Mouse (Mus musculus) R1 (cell line): ENCODE results near the gene Lhx5.
A peak's percentile ranks its signal among the peaks of the same experiment; 100 is the strongest.

Source experiments
- DNase-seq: peaks from one replicate; pipeline ENCODE4 v3.0.0-alpha.2; 2018; ENCODE audit warnings: low read depth, low spot score

Lhx5 gene

DNA sequence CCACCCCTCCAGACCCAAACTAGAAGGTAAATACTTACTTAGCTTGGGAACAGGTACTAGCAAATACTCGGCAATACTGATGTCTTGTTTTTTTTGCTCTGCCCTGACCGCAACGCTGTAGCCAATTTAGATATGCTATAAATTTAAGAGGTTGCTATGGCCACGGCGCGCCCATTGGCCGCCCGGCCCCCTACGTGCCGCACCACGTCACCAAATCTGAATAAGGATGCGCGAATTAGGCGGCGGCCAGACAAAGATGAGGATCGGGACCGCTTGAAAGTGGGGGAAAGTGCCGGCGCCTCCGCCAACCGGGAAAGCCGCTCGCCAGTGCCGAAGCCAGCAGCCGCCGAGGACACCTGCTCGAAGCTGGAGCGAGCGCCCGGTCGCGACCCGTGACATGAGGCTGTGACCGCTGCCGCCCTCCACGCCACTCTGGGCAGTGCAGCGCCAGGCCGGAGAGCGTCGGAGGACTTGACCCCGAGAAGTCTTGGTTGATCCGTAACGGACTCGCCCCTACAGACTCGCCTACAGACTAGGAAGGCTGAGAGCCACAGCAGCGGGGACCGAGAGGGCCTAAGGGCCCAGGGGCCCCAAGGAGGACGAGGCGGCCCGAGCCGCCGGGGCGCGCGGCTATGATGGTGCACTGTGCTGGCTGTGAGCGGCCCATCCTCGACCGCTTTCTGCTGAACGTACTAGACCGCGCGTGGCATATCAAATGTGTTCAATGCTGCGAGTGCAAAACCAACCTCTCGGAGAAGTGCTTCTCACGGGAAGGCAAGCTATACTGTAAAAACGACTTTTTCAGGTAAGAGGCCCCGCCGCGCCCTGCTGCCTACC, at the start of gene Lhx5:
Gene Lhx5 (plus strand): TSS at position 51 of the 837 bp plus-strand sequence.
- peak; percentile 72 for DNase-seq

DNA sequence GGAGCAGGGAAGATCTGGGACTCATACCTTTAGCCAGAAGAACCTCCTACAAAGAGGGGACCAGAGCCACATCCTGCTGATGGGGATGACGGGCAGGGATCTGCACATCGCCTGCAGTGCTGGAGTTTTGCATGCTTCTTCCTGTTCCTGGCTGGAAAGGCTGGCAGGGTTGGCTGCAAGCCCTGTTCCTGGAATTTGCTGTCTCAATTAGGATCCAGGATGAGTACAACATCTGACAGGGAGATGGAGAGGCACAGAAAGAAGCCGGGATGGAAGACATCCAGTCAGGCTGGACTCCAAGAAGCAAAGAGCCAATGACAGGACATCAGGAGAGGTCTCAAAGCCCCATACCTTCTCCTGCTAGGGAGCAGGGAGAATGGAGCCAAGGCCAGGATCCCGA, 45.1 kb upstream of the Lhx5 start:
- no peak for DNase-seq

DNA sequence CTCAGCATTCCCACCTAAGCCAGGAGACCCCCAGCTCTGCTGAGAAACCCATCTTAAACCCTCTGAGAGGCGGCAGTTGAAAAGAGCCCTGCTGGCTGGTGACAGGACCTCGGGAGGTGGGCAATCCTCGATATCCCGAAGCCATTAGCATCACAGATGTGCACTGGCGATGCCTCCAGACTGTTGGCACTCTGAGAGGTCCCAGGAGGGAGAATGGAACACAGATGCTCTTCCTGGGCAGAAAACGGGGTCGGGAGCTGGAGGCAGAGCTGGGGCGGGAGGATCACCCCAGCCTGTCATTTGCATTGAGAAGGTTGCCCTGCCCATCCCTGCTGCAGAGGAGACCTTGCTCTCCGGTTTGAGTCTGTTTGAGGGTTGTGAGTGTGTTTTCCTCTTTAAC, 42.7 kb upstream of the Lhx5 start:
- no peak for DNase-seq

DNA sequence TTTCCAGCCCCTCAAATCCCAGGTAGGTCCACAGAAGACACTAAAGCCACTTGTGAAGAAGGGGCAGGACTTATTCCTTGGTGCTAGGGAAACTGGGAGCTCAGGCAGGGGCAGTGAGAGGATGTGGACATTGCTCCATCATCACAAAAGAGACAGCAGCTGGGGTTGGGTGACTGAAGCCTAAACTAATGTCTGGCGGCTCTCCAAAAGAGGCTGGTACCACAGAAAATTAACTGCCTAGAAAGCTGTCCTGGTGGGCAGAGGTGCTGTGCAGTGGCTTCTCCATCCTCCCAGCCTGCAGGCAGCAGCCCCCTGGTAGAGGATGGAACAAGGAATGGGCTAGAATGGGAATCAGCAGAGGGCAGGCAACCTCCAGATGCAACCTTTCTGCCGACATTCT, 41.5 kb upstream of the Lhx5 start:
- DNase-seq: no peak

DNA sequence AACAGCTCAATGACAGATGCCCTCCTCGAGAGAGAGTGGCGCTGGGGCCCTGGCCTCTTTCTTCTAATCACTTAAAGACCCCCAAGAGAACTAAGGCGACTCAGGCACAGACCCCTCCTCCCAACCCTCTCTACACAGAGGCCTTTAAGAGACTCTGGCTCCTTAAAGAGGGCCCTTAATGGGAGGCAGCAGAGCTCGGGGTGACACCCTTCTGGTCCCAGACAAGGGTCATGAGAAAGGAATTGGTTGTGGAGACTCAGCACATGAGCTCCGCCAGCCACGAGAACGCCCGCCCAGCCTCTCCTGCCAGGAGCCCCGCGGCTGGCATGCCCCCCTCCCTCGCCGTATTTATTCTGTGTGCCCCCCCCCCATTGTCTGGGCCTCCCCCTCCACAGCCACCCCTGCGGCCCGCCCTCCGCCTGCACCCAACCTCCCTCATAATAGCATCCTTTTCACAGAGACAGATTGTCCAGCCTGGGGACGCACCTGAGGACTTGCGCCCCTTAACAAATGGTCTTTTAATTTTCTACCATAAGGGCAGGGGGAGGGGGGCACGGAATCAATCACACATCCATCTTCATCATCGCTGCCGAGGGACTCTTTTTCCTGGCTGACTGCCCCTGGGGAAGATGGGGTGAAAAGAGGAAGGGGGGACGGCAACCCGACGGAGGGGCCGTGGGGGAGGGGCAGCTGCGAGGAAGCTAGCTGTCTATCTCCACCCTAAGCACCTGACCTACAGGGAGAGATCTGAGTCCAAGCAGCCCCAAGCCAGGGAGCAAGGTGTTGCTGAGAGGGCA, 37.4 kb upstream of the Lhx5 start:
- no peak for DNase-seq

DNA sequence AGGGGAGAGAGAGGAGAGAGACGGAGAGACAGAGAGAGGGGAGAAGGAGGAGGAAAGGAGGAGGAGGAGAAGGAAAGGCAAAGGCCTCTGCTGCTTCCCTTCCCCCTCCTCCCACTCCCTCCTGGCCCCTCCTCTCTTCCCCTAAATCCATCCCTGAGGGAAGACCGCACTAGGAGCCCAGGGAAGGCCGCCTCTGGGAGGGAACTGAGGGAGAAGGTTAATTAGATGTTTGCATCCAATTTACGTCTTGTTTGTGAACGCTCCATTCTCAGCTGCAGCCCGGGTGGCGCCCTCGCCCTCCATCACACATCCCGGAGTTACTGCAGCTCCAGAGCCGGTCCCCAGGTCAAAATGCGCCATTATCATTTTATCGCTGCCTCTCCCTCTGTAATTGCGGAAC, 33.5 kb upstream of the Lhx5 start:
- no peak for DNase-seq

DNA sequence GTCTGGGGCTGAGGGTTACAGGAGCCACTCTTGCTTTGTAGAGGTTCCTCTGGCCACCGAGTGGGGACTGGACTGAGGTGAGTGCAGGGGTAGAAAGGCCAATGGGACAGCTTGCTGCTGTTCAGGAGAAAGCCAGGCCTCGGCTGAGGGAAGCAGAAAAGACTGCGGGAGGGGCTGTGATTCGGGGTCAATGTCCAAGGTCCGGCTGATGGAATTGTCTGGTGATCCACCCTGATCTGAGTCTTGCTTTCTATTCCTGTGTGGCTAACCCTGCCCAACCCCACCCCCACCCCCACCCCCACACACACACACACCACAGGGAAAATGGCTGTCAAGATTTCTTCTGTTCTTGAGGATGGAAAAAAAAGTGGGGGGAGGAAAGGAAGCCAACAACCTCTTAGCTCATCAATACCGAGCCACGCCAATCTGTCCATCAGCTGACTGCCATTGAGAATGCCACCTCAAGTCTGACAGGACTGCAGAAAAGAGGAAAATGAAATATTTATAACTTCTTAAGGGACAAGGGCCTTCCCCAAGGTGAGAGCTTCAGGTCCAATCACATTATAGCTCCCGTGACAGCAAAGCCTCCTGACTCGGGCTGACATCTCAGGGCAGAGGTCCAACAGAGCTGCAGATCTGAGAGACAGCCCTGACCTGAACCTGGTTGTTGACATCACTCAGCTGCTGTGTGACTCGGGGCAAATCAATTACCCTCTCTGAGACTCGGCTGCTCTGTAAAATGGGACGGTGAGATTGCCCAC, 26.5 kb upstream of the Lhx5 start:
- DNase-seq: no peak

DNA sequence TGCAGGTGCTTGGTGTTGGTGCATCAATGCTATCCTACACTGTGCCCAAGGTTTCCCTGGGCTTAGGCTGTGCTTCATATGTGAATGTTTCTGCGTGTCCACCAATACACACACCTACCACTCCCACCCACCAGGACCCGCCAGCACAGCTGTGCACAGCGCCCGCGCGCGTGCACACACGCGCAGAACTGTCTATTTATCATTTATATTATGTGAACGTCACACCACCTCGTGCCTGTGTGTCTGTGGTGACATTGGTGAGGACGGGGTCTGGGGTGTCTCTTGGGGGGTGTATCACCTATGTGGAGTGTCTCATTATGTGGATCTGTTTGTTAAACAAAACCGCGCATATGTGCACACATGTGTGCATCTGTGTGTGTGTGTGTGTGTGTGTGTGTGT, 22.6 kb upstream of the Lhx5 start:
- no peak for DNase-seq

DNA sequence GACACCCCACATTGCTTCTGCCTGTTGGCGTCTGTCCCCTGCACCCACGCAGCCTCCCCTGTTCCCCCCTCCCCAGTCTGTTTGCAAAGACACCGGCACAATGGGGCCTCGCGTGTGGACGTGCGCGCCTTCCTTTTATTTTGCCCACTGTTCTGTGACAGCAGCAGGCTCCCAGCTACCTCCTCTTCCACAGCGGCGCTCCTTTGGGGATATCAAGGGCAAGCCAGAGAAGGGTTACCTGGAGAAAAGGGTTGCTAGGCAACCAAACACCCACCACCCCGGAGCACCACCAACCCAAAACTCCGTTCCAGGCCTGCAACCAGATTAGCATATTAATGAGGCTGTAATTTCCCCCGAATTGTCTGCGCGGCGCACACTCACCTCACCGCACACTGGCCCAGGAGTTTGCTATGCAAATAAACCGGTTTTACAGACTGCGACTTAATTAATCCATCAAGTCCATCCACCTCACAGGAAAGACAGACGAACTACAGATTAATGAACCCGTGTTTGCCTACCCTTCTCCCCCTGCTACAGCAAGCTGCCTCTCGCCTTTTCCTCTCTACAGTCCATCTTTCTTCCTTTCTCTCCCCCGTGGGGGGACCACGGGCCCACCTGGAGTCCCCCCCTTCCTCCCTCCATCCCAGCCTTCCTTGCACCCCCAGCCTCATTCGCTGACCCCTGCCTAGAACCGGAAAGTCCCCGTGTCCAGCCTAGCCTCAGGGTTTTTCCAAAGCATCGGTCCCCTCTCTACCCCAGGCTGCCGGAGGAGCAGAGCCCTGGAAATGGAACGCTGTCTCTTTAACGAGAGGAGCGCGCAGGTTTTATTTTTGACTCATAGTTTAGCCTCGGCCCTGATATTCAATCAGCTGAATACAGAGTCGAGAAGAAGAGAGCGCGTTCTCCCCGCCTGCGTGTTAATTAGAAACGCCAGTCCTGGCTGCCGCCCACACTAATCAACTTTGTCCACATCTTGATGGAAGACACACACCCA, 21.8 kb upstream of the Lhx5 start:
- peak; percentile 88 for DNase-seq

DNA sequence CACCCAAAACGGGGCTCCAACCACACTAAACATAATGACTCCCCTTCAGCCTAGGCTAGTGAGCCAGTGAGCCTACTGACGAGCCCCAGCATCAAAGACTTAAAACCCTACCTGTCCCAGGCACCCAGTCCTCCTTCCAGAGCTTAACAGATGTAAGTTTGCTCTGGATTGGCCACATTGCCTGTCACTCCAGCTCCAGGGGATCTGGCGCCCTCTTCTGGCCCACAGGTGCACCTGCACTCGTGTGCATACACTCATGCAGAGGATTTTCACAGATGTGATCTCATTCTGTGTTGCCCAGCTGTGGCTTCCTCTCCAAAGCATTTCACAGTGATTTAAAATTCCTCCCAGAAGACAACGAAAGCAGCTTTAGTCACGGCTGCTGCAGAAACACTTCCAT, 18.1 kb upstream of the Lhx5 start:
- DNase-seq: peak; percentile 54

DNA sequence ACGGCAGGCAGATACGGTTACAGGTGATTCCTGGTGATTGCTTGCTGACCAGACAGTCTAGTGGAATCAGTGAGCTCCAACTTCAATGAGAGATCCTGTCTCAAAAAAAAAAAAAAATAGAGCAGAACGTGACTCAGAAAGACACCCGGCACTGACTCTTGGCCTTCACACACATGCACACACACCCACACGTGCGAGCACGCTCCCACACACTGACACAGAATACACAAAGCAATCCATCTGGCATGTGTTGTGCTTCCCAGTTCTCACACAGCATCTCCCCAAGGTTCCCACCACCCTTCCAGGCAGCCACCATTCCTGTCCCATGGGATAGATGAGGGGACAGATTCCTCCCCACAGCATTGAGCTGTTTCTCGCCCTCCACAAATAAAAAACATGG, 11.4 kb upstream of the Lhx5 start:
- DNase-seq: no peak

DNA sequence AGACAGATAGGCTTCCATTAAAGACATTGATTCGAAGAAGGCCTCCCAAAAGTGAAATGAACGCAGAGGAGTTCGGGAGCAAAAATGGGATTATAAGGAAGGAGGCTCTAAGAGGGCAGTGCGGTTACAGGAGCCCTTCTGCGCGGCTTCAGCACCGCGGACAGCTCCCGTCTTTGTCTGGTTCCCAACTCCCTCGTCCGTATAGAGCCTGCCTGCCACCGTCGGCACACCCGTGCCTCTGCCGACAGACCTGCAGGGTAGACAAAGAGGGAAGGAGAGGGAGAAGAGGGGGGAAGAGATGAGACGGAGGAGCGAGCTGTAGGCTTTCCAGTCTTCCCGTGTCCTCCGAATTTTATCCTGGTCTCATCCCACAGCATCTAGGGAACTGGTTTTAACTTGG, 7.5 kb upstream of the Lhx5 start:
- DNase-seq: peak; percentile 88

DNA sequence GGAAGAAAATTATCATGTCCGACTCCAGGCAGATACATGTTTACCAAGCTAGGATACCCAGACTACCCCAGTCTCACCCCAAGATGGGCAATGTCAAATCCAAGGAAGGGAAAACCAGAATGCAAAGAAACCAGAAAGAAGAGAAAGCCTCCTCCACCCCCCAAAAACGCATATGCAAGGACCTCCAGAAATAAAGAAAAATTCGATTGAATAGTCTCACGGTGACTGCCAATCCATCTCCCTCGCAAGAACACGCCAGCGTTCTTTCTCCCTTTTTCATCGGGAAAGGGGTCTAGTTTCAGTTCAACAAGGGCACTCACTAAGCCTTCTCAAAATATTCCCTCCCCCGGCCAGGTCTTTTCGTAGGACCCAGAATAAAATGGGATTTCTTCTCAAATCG, 6.8 kb upstream of the Lhx5 start:
- DNase-seq: no peak

DNA sequence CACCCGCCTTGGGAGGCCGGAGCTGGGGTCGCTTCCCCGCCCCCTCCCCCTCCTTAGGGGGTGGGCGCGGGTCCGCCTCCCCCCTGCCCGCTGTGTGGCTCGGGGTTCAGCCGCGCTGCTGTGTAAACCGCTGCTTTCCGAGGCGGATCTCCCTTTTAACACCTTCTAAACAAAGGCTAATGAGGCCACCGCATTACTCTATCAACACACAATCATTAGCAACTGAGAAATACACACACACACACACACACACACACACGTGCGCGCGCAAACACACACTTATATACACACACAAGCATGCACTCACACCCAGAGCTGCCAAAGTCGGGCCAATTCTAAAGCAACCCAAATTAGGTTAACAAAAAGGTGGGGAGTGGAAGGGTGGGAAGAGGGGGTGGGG, 5.8 kb upstream of the Lhx5 start:
- DNase-seq: no peak

DNA sequence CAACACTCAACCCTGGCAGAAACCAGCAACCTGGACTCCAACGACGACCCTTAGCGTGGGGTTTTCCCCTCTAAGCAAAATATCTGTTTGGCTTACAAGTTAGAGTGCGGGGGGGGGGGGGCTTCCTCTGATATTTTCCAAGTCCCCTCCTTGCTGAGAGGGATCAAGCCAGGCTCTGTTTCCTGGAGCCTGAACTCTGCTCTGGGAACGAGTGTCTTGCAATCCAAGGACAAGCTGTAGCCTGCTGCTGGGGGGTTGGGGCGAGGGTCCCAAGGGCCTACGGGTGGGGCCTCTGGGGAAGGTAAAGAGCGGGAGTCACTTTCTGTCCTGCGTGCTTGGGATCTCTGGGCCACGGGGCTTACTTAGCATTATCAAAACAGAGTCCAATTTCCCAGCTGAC, 4.9 kb upstream of the Lhx5 start:
- no peak for DNase-seq

DNA sequence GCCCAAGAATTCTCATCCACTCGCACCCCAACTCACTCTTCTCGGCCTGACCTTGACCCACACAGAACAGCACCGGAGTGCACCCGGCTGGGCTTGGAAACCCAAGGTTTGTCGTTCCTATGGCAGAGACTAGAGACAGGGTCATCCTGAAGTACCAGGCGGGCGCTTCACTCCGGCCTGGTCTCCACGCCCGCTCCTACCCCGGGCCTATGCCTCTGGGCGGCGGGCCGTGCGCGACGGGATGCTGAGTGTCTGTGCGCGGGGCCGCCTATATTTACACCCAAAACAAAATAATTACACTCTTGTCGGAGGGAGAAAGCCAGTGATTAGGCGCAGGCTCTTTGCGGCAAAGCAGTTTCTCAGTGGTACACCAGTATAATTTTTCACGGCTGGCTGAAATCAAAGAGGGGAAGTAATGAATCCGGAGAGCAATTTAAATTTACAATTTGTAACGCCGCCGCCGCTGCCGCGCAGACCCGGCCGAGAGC, 4.0 kb upstream of the Lhx5 start:
- DNase-seq: no peak

DNA sequence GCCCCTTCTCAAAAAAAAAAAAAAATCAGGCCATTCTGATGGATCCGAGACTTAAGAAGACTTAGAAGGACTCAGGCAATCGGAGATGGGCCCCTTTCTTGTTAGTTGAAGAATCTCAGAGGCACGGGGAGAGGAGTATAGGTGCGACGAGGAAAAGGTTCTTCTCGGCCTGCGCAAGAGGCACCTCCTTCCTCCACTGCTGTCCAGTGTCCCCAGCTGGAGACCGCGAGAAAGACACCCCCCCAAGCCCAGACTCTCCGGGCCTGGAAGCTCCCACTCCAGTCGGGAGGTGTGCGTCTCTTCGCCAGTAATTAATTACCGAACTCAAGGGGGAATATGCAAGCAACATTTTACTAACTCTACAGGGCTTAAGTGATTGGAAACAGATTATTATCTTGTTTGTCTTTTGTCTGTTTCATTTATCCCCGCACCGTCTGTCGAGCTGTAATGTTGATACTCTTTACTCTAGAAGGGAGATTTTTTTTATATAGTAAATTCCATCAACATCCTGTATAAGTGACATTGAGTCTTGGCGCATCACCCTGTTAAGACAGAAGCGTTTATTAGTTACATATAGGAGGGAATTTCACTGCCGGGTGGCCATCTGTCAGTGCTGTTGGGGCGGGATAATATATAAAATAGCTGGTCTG, 3.2 kb upstream of the Lhx5 start:
- DNase-seq: no peak

DNA sequence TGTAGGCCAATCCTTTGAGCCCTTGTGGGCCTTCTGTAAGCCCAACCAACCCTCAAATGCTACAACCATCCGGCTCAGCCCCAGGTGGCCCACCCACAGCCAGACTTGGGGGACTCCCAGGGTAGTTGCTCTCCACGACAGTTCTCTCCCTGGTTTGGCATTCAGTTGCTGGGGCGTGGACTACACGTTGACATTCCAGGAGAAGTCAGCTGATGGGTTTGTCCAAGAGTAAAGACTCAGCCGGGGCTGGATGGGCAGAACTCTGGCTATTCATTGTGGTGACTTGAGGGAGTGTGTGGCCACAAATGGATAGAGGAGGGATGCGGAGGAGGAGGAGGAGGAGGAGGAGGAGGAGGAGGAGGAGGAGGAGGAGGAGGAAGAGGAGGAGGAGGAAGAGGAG, 2.5 kb upstream of the Lhx5 start:
- peak; percentile 71 for DNase-seq

DNA sequence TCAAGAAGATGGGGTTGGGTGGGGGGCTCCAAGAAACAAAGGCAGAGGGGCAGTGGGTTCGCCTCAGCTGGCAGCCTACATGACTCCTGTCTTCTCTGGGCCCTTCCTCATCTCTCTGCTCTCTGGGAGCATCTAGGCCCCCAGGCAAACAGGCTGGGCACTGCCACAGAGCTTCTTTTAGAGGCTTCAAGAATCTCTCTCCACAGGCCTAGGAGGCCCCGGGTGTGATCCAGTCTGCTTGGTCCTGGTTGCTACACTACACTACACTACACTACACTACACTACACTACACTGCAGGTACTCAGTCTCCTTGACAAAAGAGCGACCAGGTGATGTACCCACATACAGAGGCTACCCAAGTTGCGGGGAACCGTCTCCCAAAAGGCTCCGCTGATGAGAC, 1.8 kb upstream of the Lhx5 start:
- DNase-seq: no peak

DNA sequence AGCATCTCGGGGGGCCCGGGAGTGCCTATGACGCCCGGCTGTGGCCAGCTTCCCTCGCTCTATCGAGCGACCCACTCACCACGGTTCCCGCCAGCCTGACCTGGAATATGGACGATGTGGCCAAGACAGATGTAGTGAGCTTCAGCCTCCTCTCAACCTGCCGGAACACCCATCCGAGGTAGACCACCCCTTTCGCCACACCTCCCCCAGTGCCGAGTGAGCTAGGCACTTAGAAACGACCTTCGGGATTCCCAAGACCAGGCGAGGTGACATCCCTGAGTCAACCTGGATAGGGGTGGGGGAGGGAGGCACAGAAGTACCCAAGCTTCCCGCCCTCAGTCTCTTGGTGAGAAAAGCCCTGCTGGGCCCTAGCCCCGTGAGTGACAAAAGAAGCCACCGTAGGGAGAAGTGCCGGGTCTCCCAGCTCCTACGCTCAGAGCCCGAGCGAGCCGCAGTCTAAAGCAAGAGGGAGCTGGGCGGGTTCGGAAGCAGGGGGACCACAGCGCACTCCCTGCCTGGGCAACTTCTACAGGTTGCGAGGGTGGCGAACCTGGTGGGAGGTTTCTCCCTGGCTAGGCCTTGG, 407 bp upstream of the Lhx5 start:
- peak; percentile 71 for DNase-seq
